Mouse (Mus musculus) MEL (cell line): Measurements from ENCODE around the gene Cpsf6.

Experiments
- BHLHE40 ChIP-seq: IDR thresholded peaks from 2 replicates; pipeline ENCODE4 v1.6.1; 2012; ENCODE audit warnings: low read depth, mild to moderate bottlenecking, inconsistent platforms, low read length, improper control_type of control experiment, borderline replicate concordance
- CTCF ChIP-seq, 3 experiments: IDR thresholded peaks in 2 of 3; conservative IDR thresholded peaks in 1 of 3; 2 replicates each; pipeline ENCODE4 v1.5.1; 2011 to 2012; ENCODE audit warnings: low read length in 3 of 3, low read depth in 2 of 3, mild to moderate bottlenecking in 2 of 3, improper control_type of control experiment in 1 of 3, inconsistent platforms in 1 of 3, mixed read lengths in 1 of 3, moderate library complexity in 1 of 3; ENCODE audit not compliant: control insufficient read depth in 1 of 3, insufficient read depth in 1 of 3, poor library complexity in 1 of 3, severe bottlenecking in 1 of 3
- MAZ ChIP-seq: IDR thresholded peaks from 2 replicates; pipeline ENCODE4 v1.6.1; 2012; ENCODE audit warnings: low read depth, mild to moderate bottlenecking, inconsistent platforms, low read length, improper control_type of control experiment
- POLR2A ChIP-seq, 2 experiments: IDR thresholded peaks; 2 replicates each; pipeline ENCODE4 v1.6.1; 2011 to 2012; ENCODE audit warnings: low read length in 2 of 2, mild to moderate bottlenecking in 2 of 2, control low read depth in 1 of 2, improper control_type of control experiment in 1 of 2, low read depth in 1 of 2, moderate library complexity in 1 of 2; ENCODE audit not compliant: control insufficient read depth in 1 of 2, insufficient read depth in 1 of 2, poor library complexity in 1 of 2
- POLR2AphosphoS2 ChIP-seq: IDR thresholded peaks from 2 replicates; pipeline ENCODE4 v1.6.1; 2011; ENCODE audit warnings: low read length, improper control_type of control experiment
- SIN3A ChIP-seq: IDR thresholded peaks from 2 replicates; pipeline ENCODE4 v1.6.1; 2012; ENCODE audit warnings: low read length, improper control_type of control experiment, inconsistent platforms
- TAL1 ChIP-seq: IDR thresholded peaks from 2 replicates; pipeline ENCODE4 v1.6.1; 2012; ENCODE audit warnings: mild to moderate bottlenecking, inconsistent platforms, low read length, moderate library complexity, mixed read lengths

DNA sequence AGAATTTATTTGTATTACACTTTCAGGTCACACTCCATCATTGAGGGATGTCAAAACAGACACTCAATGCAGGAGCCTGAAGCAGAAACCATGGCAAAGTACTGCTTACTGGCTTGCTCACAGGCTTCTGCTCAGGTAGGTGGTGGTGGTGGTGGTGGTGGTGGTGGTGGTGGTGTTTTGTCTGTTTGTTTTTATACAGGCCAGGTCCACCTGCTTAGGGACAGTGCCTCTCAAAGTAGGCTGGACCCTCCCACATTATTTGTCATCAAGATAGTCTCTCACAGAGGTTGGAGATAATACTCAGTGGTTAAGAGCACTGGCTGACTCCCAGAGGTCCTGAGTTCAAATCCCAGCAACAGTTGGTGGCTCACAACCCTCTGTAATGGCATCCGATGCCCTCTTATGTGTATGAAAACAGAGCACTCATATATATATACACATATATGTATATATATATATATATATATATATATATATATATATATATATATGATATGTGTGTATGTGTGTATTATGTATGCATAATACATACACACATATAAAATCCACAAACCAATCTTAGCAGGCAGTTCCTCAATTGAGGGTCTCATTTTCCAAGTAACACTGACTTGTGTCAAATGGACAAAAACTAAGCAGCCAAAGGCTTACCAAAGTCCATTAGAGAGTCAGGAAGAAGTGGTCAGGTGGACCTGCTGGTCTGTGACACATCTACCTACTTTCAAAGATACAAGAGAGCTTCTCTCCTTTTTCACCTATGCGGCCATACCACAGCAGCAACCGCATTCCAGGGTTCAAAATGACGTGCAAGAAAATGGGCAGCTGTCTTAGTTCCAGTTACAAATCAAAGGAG lies 1.1 kb upstream of the Cpsf6 start:
- TF ChIP-seq POLR2AphosphoS2 = no peak
- no peak for TF ChIP-seq TAL1
- no peak for TF ChIP-seq POLR2A (IDR thresholded peaks at IDR 0.05; ENCODE audit: control insufficient read depth in 1 of 2, insufficient read depth in 1 of 2, low read depth in 1 of 2, low read length in 2 of 2, poor library complexity in 1 of 2)
- no peak for TF ChIP-seq BHLHE40
- TF ChIP-seq CTCF (IDR thresholded peaks at IDR 0.05 in 2 of 3, conservative IDR thresholded peaks at IDR 0.05 in 1 of 3; ENCODE audit: control insufficient read depth in 1 of 3, insufficient read depth in 1 of 3, low read depth in 2 of 3, low read length in 3 of 3, poor library complexity in 1 of 3, severe bottlenecking in 1 of 3) = no peak
- no peak for TF ChIP-seq MAZ
- TF ChIP-seq SIN3A = no peak
